10 mouse cellular contexts compared by ENCODE assay signal in genomic region chr10:21251881-21252534, GRCm38 (mm10). TPM values are rescaled to one million over a fixed set of nuclear protein-coding genes. Genes with fewer than 3 reads are reported as not detected.
DNase-seq lines count a peak whose midpoint lies in the region; ATAC-seq and TF ChIP-seq lines count a peak whose summit lies in the region.
"Had no signal": no experiment of that assay in that cellular context is flagged by ENCODE, and none has a peak within 500 bp of the region (broad histone marks: within the 10 kb centered on the region; RNA-seq: fewer than 3 reads in every experiment).

No protein-coding gene starts in this region.

- WGBS in midbrain, embryonic 10.5 days, result 65% methylated on average over 15 of the region's 15 CpGs

- ATAC-seq in G1E (ENCODE audit: extremely low read depth, insufficient number of reproducible peaks, low FRiP score, poor library complexity, severe bottlenecking), result peak; percentile 58; the same call in 1 of the 2 replicates
- ATAC-seq in frontal cortex, adult (ENCODE audit: low TSS enrichment), result peak; percentile 44
- ATAC-seq: Patski had no signal

- H3K4me3 ChIP-seq in G1E (ENCODE audit: low read depth, low read length), result no peak overlapping the region; the same call in 1 of the 2 replicates
- H3K4me3 ChIP-seq in midbrain, embryonic 10.5 days, result no peak overlapping the region
- H3K4me3 ChIP-seq: liver, embryonic 13.5 days had no signal

- no peak overlapping the region; the same call in 1 of the 2 replicates for H3K27ac ChIP-seq in midbrain, embryonic 10.5 days (replicated peaks)

- H3K4me1 ChIP-seq in G1E (ENCODE audit: insufficient read depth, low read depth, low read length), result peaks cover 49% of the 10 kb centered on the region
- H3K4me1 ChIP-seq in midbrain, embryonic 10.5 days, result 0 out of 2 replicates have a peak, but pooled peaks cover 7% of the 10 kb centered on the region

- intact Hi-C loops in left cerebral cortex, postnatal 14 days (cut with DNase I), result no loop called here

- no peak for TF ChIP-seq CTCF in G1E (IDR thresholded peaks at IDR 0.05; ENCODE audit: low read depth, low read length)

- peak; percentile 15 for DNase-seq in heart, postnatal 4 days
- DNase-seq in heart, adult 8-10 months (ENCODE audit: low spot score), result no peak
- peak; percentile 23 for DNase-seq in G1E (ENCODE audit: low spot score)
- DNase-seq in left cerebral cortex, postnatal 14 days (ENCODE audit: low spot score in 2 of 2), result peak; percentile 38 to 66
- DNase-seq in spleen, adult 18-20 months, result peak; percentile 25 to 28
- no peak for DNase-seq in cerebellum, postnatal 4 days (ENCODE audit: low spot score in 2 of 2)
- DNase-seq in midbrain, embryonic 10.5 days (ENCODE audit: low spot score), result no peak
- DNase-seq: liver, embryonic 13.5 days had no signal

- H3K9me3 ChIP-seq in G1E (replicated peaks), result no peaks in the 10 kb centered on the region
- no peaks in the 10 kb centered on the region for H3K9me3 ChIP-seq in midbrain, embryonic 10.5 days (replicated peaks)
- H3K9me3 ChIP-seq: liver, embryonic 13.5 days had no signal

- H3K36me3 ChIP-seq in G1E (replicated peaks), result no peaks in the 10 kb centered on the region
- no peaks in the 10 kb centered on the region for H3K36me3 ChIP-seq in midbrain, embryonic 10.5 days
- H3K36me3 ChIP-seq: liver, embryonic 13.5 days had no signal

- no peaks in the 10 kb centered on the region for H3K27me3 ChIP-seq in G1E (ENCODE audit: insufficient read depth, low read length)
- H3K27me3 ChIP-seq in midbrain, embryonic 10.5 days (ENCODE audit: low read depth, poor library complexity, severe bottlenecking), result no peaks in the 10 kb centered on the region
- H3K27me3 ChIP-seq: liver, embryonic 13.5 days had no signal

RNA-seq across cellular contexts. Expression of gene Hbs1l, which starts 43.8 kb away (rescaled TPM):
- total RNA-seq in heart, postnatal 4 days (2021), result 10 to 100 TPM; 59.5 to 62.4 TPM
- 10 to 100 TPM; 62.9 to 78.5 (median 71.0) TPM for total RNA-seq in heart, adult 8-10 months (2022)
- total RNA-seq in G1E (2014; fragmentation: Nextera tagmentation) (153 and 180 TPM in 2 replicates), G1E (2017) (150 and 153 TPM in 2 replicates)
- 52.5 and 132 TPM in 2 replicates for polyA plus RNA-seq in G1E (2012)
- 10 to 100 TPM; 72.9 to 79.2 TPM for total RNA-seq in left cerebral cortex, postnatal 14 days (2021)
- 134 and 136 TPM in 2 replicates for polyA plus RNA-seq in midbrain, embryonic 10.5 days (2016; fragmentation: Nextera tagmentation; extraction: Ambion mirVana)

Comparison
In these comparisons a context has a peak if more than half of its experiments do, and no peak if none do; other contexts are left out.
1. DNase-seq: peak in heart, postnatal 4 days (single experiment), G1E (single experiment), left cerebral cortex, postnatal 14 days (2 of 2) and spleen, adult 18-20 months (2 of 2); none in heart, adult 8-10 months (single experiment), cerebellum, postnatal 4 days (0 of 2) and midbrain, embryonic 10.5 days (single experiment).